Mouse (Mus musculus) embryonic facial prominence, embryonic 14.5 days (tissue): ENCODE data around the gene Hfm1. TPM values are rescaled to one million over a fixed set of nuclear protein-coding genes. Genes with fewer than 3 reads are reported as not detected.
A peak's percentile ranks its signal among the peaks of the same experiment; 100 is the strongest.

ENCODE experiments used
- ATAC-seq: fragments of 200-750 bp; cut with Nextera tagmentation; 2 replicates; pipeline ENCODE4 v1.8.0; 2017; ENCODE audit warnings: low read depth, moderate number of reproducible peaks, moderate TSS enrichment
- DNase-seq: peaks from one replicate; pipeline ENCODE4 v3.0.0-alpha.2; 2015; ENCODE audit warnings: low spot score
- H3K27ac ChIP-seq: fragments of 300-500 bp; sonication (generic); replicated peaks from 2 replicates; pipeline ENCODE4 v1.5.1; 2014; ENCODE audit warnings: low read depth, mild to moderate bottlenecking, low read length, moderate library complexity
- H3K27me3 ChIP-seq: fragments of 300-500 bp; sonication (generic); replicated peaks from 2 replicates; pipeline ENCODE4 v1.6.1; 2014; ENCODE audit warnings: low read length; ENCODE audit not compliant: control insufficient read depth, insufficient read depth
- H3K36me3 ChIP-seq: fragments of 300-500 bp; sonication (generic); 2 replicates; pipeline ENCODE4 v1.6.1; 2014; ENCODE audit warnings: low read length, mixed read lengths; ENCODE audit not compliant: control insufficient read depth, insufficient read depth
- H3K4me1 ChIP-seq: fragments of 300-500 bp; sonication (generic); 2 replicates; pipeline ENCODE4 v1.6.1; 2014; ENCODE audit warnings: antibody characterized with exemption, low read length; ENCODE audit not compliant: control insufficient read depth, insufficient read depth
- H3K4me2 ChIP-seq: fragments of 300-500 bp; sonication (generic); 2 replicates; pipeline ENCODE4 v1.6.1; 2014; ENCODE audit warnings: low read depth, mild to moderate bottlenecking, low read length, moderate library complexity, mixed read lengths
- H3K4me3 ChIP-seq: fragments of 300-500 bp; sonication (generic); 2 replicates; pipeline ENCODE4 v1.5.1; 2014; ENCODE audit warnings: low read depth, mild to moderate bottlenecking, low read length
- H3K9ac ChIP-seq: fragments of 300-500 bp; sonication (generic); 2 replicates; pipeline ENCODE4 v1.6.1; 2014; ENCODE audit warnings: low read depth, mild to moderate bottlenecking, low read length, moderate library complexity, mixed read lengths
- H3K9me3 ChIP-seq: fragments of 300-500 bp; sonication (generic); 2 replicates; pipeline ENCODE4 v1.6.1; 2016; ENCODE audit warnings: low read length; ENCODE audit not compliant: control insufficient read depth
- WGBS: fragments of 180-500 bp; shearing (Covaris S2); extraction: QIAGEN DNeasy Blood & Tissue Kit; methylation state at CpG from one replicate; pipeline ENCODE4 v1.1.7; 2014; 5-methylcytosine and 5-hydroxymethylcytosine counted together
- polyA plus RNA-seq: library from polyadenylated mRNA; unstranded; fragments of >200 nt; fragmentation: Nextera tagmentation; extraction: Ambion mirVana; gene quantifications from 2 replicates; pipeline ENCODE4 v1.2.1, GENCODE M21; 2014

Hfm1 gene
- polyA plus RNA-seq, 1 experiment from 2014 or later: 0.96 TPM

DNA sequence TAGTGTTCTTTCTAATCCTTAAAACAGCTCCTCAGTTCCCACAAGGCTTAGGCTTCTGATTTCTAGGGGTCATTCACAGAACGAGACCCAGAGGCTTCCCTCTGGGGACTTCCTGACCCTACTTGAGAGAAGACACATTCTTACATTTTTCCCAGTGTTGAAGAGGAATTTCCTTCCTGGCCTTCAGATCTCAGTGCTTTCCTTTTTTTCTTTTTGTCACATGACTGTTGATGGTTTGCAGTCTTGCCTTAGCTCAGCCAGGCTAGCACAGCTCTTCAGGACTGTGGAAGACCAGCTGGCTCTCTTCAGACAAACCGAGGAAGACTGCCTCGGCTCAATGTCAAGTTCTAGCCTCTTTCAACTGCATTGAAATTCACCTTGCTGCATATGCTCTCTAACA, 30.3 kb upstream of the Hfm1 start:
- no peak for ATAC-seq
- peaks cover 11% of the 10 kb centered on the region; the same call in 1 of the 2 replicates for H3K9me3 ChIP-seq
- no peak overlapping the region for H3K4me3 ChIP-seq
- WGBS: 43% methylated on average over 3 of the region's 3 CpGs
- no peaks in the 10 kb centered on the region for H3K36me3 ChIP-seq
- peak; percentile 42 for DNase-seq
- H3K4me1 ChIP-seq: no peaks in the 10 kb centered on the region
- no peaks in the 10 kb centered on the region for H3K27me3 ChIP-seq
- no peak overlapping the region for H3K4me2 ChIP-seq
- H3K9ac ChIP-seq: no peak overlapping the region
- no peak overlapping the region for H3K27ac ChIP-seq

DNA sequence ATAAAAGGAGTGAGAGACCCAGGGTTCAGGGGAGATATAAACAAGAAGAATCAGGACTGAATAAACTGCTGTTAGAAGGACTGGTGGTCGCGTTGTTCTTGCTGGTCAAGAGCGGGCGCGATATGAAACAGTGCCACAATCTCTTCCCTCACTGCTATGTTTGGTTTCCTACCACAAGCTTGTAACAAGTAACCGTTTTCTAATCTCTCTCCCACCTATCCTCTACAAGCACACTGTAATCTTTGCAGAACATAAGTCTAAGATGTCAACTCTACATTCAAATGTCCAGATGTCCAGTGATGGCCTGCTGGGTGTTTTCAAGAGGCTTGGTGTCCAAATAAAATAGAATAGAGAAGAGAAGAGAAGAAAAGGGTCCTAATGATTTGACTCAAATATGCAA, 22.6 kb upstream of the Hfm1 start:
- Histone ChIP-seq H3K9ac (no peak overlapping the region), H3K4me1 (no peaks in the 10 kb centered on the region), H3K4me2 (no peak overlapping the region), H3K27ac (no peak overlapping the region), H3K27me3 (no peaks in the 10 kb centered on the region), H3K36me3 (no peaks in the 10 kb centered on the region), H3K9me3 (peaks cover 2% of the 10 kb centered on the region; the same call in 1 of the 2 replicates), H3K4me3 (no peak overlapping the region)
- no peak for DNase-seq
- 81% methylated on average over 6 of the region's 6 CpGs for WGBS
- ATAC-seq: no peak

DNA sequence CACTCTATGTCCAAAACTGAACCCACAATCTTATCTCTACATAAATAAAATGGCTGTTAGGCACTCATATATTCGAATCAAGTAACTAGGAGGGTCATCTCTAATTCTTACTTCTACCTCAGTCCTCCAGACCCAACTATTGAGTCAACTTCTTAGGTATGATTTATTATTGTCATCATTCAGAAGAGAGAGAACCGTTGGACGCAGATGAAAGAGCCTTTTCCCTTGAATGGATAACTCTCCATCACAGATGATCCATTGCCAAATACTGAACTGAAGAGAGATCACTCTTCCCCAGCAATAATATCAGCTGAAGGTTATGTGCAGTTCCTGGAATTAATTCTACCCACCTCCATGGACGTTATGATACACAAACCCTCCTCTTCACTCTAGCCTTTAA, 20.2 kb upstream of the Hfm1 start:
- WGBS: 74% methylated on average over 4 of the region's 4 CpGs
- no peak for ATAC-seq
- no peaks in the 10 kb centered on the region for H3K9me3 ChIP-seq

DNA sequence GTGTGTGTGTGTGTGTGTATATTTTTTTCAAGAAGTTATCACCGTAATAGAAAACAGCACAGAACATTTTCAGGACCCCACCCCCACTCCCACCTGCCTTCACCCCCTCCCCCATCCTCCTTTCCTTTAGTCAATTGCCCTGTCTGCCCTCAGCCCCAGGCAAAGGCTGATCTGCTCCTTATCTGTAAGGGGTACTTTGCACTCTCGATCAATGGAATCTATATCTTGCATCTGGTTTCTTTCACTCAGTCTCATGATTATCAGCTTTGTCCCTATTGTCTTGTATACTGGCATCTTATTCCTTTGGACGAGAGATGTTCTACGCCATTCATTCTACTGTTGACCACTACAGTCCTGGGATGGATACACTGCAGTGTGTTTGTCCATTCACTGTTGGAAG, 1.9 kb upstream of the Hfm1 start:
- Histone ChIP-seq H3K36me3 (no peaks in the 10 kb centered on the region), H3K27me3 (no peaks in the 10 kb centered on the region), H3K4me3 (no peak overlapping the region), H3K27ac (no peak overlapping the region), H3K4me1 (no peaks in the 10 kb centered on the region), H3K9me3 (no peaks in the 10 kb centered on the region), H3K4me2 (no peak overlapping the region), H3K9ac (no peak overlapping the region)
- no peak for ATAC-seq
- WGBS: 66% methylated on average over 4 of the region's 4 CpGs
- no peak for DNase-seq

More for the DNA sequence above, 20.2 kb upstream of the Hfm1 start:
- Histone ChIP-seq H3K9ac (no peak overlapping the region), H3K27ac (no peak overlapping the region), H3K27me3 (no peaks in the 10 kb centered on the region), H3K4me2 (no peak overlapping the region), H3K4me1 (no peaks in the 10 kb centered on the region), H3K4me3 (no peak overlapping the region), H3K36me3 (no peaks in the 10 kb centered on the region)
- DNase-seq: no peak

DNA sequence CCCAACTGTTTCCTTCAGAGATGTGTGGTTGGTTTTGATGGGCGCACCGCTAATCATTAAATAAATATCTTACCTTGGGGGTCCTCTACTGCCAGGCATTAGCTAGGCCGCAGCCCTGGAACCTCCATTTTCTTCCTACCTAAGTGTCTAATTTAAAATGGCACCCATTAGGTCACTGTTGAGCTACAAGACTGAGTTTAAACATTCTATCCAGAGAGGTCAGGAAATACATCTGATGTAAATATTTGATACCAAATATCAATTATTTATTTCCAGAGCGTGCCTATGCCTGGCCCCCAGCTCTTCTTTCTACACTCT, 207 bp upstream of the Hfm1 start:
- H3K27me3 ChIP-seq: no peaks in the 10 kb centered on the region
- no peaks in the 10 kb centered on the region for H3K4me1 ChIP-seq
- 36% methylated on average over 4 of the region's 4 CpGs for WGBS
- DNase-seq (no peak), ATAC-seq (peak; percentile 4; the same call in 1 of the 2 replicates)
- no peaks in the 10 kb centered on the region for H3K9me3 ChIP-seq
- peak overlapping the region; percentile 68 for H3K9ac ChIP-seq
- peak overlapping the region; percentile 63 for H3K4me2 ChIP-seq
- no peaks in the 10 kb centered on the region for H3K36me3 ChIP-seq
- H3K27ac ChIP-seq: no peak overlapping the region
- H3K4me3 ChIP-seq: peak overlapping the region; percentile 48

DNA sequence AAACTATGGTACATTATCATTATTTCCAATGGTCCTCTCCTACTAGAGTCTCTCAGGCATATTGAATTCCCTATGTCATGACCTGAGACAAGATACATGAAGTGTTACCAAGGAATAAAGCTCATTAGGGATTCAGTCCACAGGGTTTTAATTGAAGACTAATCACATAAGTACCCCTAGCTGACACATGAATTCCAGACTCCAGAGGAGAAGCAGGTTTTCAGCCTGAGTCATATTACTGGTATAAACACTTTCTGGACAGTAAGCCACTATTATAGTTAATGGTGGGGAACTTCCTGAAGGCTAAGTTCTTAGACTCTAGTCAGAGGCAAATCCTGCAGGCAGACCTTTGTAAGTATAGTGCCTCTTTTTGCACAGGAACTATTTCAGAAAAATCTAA, 6.8 kb downstream of the Hfm1 start:
- Histone ChIP-seq H3K4me1 (no peaks in the 10 kb centered on the region), H3K4me2 (no peak overlapping the region), H3K36me3 (no peaks in the 10 kb centered on the region), H3K9me3 (no peaks in the 10 kb centered on the region), H3K27ac (no peak overlapping the region), H3K27me3 (no peaks in the 10 kb centered on the region), H3K9ac (no peak overlapping the region), H3K4me3 (no peak overlapping the region)
- ATAC-seq (no peak), DNase-seq (no peak)

DNA sequence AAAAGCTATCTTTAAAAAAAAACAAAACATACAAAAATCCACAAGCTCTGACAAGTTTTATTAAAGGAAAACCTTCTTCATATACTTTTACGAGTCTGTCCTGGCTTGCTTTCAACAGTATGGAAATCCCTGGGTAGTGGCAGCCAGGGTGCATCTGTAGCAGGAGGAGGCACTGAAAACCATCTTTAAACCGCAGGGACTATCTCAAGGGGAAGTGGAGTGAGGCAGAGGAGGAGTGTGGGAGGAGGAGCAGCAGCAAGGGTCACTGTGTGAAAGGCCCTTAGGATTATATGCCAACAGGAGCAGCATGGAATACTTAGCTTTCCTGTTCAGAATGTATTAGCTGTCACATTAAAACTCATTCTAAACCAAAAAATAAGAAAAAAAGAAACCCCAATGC, 29.2 kb downstream of the Hfm1 start:
- ATAC-seq: no peak
- 59% methylated on average over 2 of the region's 2 CpGs for WGBS

DNA sequence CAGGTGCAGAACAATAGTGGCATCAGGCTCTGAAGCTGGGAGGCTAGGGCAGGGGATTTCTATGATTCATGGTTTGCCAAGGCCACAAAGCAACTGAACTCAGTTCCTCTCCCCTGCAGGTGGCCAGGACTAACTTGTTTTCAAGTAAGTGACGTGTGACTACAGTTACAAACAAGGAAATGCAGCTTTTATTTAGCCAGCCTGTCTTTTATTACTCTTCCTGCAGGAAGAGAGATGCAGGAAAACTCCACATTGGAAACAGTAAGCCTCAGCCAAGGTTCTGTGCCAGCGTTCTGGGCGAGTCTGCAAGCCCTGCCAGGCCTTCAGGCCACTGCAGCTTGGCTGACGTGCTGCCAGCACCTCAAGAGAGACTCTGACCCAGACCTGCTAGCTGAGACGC, 34.3 kb downstream of the Hfm1 start:
- 31% methylated on average over 5 of the region's 5 CpGs for WGBS
- no peaks in the 10 kb centered on the region for H3K27me3 ChIP-seq
- no peak for ATAC-seq
- H3K4me2 ChIP-seq: no peak overlapping the region
- no peaks in the 10 kb centered on the region for H3K9me3 ChIP-seq
- peak; percentile 53 for DNase-seq
- no peak overlapping the region for H3K27ac ChIP-seq
- no peak overlapping the region for H3K9ac ChIP-seq
- H3K4me1 ChIP-seq: no peaks in the 10 kb centered on the region
- H3K4me3 ChIP-seq: no peak overlapping the region
- no peaks in the 10 kb centered on the region for H3K36me3 ChIP-seq

More for the DNA sequence above, 29.2 kb downstream of the Hfm1 start:
- Histone ChIP-seq H3K36me3 (no peaks in the 10 kb centered on the region), H3K4me1 (no peaks in the 10 kb centered on the region), H3K9ac (no peak overlapping the region), H3K4me2 (no peak overlapping the region), H3K9me3 (no peaks in the 10 kb centered on the region), H3K27me3 (no peaks in the 10 kb centered on the region), H3K27ac (no peak overlapping the region), H3K4me3 (no peak overlapping the region)
- no peak for DNase-seq

DNA sequence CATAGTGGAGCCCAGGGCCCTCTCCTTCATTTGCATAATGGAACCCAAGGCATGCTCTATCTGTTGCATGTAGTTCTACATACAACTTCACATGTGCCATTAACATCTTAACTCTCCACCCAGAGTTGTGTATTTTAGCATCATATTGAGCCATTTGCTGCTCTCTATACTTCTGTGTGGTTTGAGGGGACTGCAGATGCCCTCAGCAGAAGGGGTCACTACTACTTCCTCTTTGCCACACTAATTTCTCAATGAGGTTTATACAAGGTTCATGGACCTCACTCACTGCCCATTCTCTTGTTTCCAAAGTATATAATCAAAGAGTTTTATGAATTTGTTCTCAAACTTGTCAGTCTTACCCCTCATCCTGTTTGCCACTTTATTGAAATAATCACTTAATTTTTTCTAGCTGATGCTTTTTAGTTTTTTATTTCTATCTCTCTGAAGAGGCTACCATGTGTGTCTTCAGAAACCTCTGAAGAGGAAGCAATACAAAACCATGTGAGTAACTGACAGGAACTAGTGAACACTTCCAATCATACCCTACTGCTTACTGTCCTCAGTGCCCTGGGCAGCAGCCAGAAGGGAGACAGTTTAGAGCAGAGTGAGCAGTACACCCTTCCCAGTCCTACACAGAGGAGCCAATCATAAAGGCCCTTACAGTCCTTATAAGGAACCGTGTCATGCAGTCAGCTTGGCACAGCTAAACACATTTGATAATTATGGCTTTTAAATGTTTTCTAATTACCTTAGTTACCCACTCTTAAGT, 38.6 kb downstream of the Hfm1 start:
- H3K4me3 ChIP-seq: no peak overlapping the region
- DNase-seq (no peak), ATAC-seq (no peak)
- no peaks in the 10 kb centered on the region for H3K9me3 ChIP-seq
- H3K27ac ChIP-seq: no peak overlapping the region
- WGBS: 48% methylated on average over 1 of the region's 1 CpGs
- H3K27me3 ChIP-seq: no peaks in the 10 kb centered on the region
- no peak overlapping the region for H3K9ac ChIP-seq
- no peaks in the 10 kb centered on the region for H3K36me3 ChIP-seq
- H3K4me1 ChIP-seq: no peaks in the 10 kb centered on the region
- H3K4me2 ChIP-seq: no peak overlapping the region
